Mouse (Mus musculus): ENCODE measurements at regions not wholly inside any gene's neighbourhood (a gene's known extent, or its start where the extent isn't known, plus 50 kb on each side); places are given as distances from the start of the nearest gene placed in this dataset.
"Not testable (repeated sequence)": the region's sequence is repeated elsewhere in the genome, so short reads cannot be mapped to it uniquely, and the experiment has no call there.

DNA sequence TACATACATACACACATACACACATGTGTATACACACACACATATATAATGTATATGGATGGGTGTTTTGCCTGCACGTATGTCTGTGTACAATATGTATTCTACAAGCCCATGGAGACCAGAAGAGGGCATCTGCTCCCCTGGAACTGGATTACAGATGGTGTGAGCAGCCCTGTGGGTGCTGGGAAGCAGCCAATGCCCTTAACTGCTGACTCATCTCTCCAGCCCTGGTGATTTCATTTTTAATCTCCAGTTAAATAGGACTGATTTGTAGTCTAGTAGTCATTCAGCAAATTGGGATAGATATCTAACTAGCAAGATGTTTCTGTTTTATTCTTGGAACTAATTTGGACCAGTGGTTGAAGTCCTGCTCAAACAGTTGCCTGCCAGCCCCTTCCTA is 94.1 kb downstream of the H2al2a start:
- H3K27ac ChIP-seq (ENCODE audit: insufficient read depth, low read length) = no peak overlapping the region
- H3K4me1 ChIP-seq (ENCODE audit: control insufficient read depth, insufficient read depth, low read length) = no peaks in the 10 kb centered on the region
- no peak overlapping the region for H3K4me3 ChIP-seq (ENCODE audit: low read depth, low read length)
- no peaks in the 10 kb centered on the region for H3K9me3 ChIP-seq (replicated peaks; ENCODE audit: control insufficient read depth, insufficient read depth, low read length, poor library complexity, severe bottlenecking)
- no peak for TF ChIP-seq POLR2A (IDR thresholded peaks at IDR 0.05; ENCODE audit: insufficient read depth, low read length)
- H3K27me3 ChIP-seq (ENCODE audit: control insufficient read depth, insufficient read depth, low read length, poor library complexity, severe bottlenecking) = no peaks in the 10 kb centered on the region
- no peaks in the 10 kb centered on the region for H3K36me3 ChIP-seq (ENCODE audit: control insufficient read depth, insufficient read depth, low read length, poor library complexity, severe bottlenecking)
- no peak overlapping the region for H3K9ac ChIP-seq (ENCODE audit: low read depth, poor library complexity, severe bottlenecking)

DNA sequence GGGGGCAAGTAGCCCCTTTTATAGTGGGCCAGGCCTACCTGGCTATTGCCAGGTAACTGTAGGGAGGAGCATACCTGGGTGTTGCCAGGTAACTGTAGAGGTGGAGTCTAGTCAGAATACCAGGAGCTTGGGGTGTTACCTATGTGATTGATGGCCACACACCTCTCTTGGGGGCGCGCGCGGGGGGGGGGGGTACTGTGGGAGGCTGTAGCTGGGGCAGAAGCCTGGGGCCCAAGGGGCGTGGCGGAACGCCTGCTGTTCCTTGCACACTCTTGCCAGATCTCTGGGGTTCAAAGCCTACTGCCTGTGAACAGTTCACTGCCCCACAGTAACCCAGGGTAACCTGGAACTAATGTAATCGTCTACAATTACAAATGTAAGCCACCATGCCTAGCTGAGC is 96.6 kb downstream of the H2al2a start:
- no peak for TF ChIP-seq EP300 (IDR thresholded peaks at IDR 0.05; ENCODE audit: insufficient read depth, low read depth, low read length)
- no peak for TF ChIP-seq POLR2A (IDR thresholded peaks at IDR 0.05; ENCODE audit: insufficient read depth, low read length)
- TF ChIP-seq CTCF (IDR thresholded peaks at IDR 0.05; ENCODE audit: low read depth, low read length) = no peak
- Histone ChIP-seq H3K9ac (ENCODE audit: low read depth, poor library complexity, severe bottlenecking) (no peak overlapping the region), H3K9me3 (replicated peaks; ENCODE audit: control insufficient read depth, insufficient read depth, low read length, poor library complexity, severe bottlenecking) (no peaks in the 10 kb centered on the region), H3K27ac (ENCODE audit: insufficient read depth, low read length) (no peak overlapping the region), H3K27me3 (ENCODE audit: control insufficient read depth, insufficient read depth, low read length, poor library complexity, severe bottlenecking) (no peaks in the 10 kb centered on the region), H3K4me3 (ENCODE audit: low read depth, low read length) (no peak overlapping the region), H3K36me3 (ENCODE audit: control insufficient read depth, insufficient read depth, low read length, poor library complexity, severe bottlenecking) (no peaks in the 10 kb centered on the region), H3K4me1 (ENCODE audit: control insufficient read depth, insufficient read depth, low read length) (no peaks in the 10 kb centered on the region)

DNA sequence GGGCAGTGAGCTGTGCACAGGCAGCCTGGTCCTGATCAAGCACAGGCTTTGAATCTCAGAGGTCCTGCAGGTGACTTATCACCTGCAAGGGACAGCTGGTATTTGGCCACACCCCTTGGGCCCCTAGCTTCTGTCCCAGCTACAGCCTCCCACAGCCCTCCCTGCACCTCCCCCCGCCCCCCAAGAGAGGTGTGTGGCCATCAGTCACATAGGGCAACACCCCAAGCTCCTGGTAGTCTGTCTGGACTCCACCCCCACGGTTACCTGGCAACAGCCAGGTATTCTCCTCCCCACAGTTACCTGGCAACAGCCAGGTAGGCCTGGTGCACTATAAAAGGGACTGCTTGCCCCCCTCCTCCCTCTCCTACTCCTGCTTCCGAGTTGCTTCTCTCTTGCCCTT is 98.0 kb downstream of the H2al2a start:
- Histone ChIP-seq H3K36me3 (ENCODE audit: control insufficient read depth, insufficient read depth, low read length, poor library complexity, severe bottlenecking) (no peaks in the 10 kb centered on the region), H3K4me1 (ENCODE audit: control insufficient read depth, insufficient read depth, low read length) (no peaks in the 10 kb centered on the region), H3K4me3 (ENCODE audit: low read depth, low read length) (peak overlapping the region; percentile 52), H3K9me3 (replicated peaks; ENCODE audit: control insufficient read depth, insufficient read depth, low read length, poor library complexity, severe bottlenecking) (peaks cover 4% of the 10 kb centered on the region), H3K27ac (ENCODE audit: insufficient read depth, low read length) (no peak overlapping the region), H3K27me3 (ENCODE audit: control insufficient read depth, insufficient read depth, low read length, poor library complexity, severe bottlenecking) (no peaks in the 10 kb centered on the region), H3K9ac (ENCODE audit: low read depth, poor library complexity, severe bottlenecking) (no peak overlapping the region)
- TF ChIP-seq EP300 (IDR thresholded peaks at IDR 0.05; ENCODE audit: insufficient read depth, low read depth, low read length) = 0 out of 2 replicates have a peak, but pooled peaks have one; percentile 8
- no peak for TF ChIP-seq CTCF (IDR thresholded peaks at IDR 0.05; ENCODE audit: low read depth, low read length)

DNA sequence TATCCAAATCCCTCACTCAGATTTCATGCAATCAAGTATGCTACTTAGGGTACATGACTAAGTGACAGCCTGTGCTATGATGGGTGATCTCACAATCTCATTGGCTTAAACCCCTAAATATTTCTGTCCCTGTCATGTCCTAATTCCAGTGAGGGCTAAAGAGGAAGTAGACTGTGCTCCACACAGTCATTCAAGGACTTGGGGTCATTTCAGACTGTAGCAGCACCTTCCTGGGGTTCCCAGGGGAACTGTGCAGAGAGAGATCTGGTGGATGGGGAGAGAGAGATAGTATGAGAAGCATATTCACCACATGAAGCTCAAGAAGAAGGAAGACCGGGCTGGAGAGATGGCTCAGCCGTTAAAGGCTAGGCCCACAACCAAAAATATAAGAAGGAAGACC is 100.7 kb downstream of the H2al2a start:
- peaks cover 23% of the 10 kb centered on the region for H3K9me3 ChIP-seq (replicated peaks; ENCODE audit: control insufficient read depth, insufficient read depth, low read length, poor library complexity, severe bottlenecking)
- H3K27ac ChIP-seq (ENCODE audit: insufficient read depth, low read length) = no peak overlapping the region
- no peak overlapping the region for H3K9ac ChIP-seq (ENCODE audit: low read depth, poor library complexity, severe bottlenecking)
- TF ChIP-seq CTCF (IDR thresholded peaks at IDR 0.05; ENCODE audit: low read depth, low read length) (no peak), EP300 (IDR thresholded peaks at IDR 0.05; ENCODE audit: insufficient read depth, low read depth, low read length) (no peak), POLR2A (IDR thresholded peaks at IDR 0.05; ENCODE audit: insufficient read depth, low read length) (no peak)
- H3K4me3 ChIP-seq (ENCODE audit: low read depth, low read length) = no peak overlapping the region
- H3K27me3 ChIP-seq (ENCODE audit: control insufficient read depth, insufficient read depth, low read length, poor library complexity, severe bottlenecking) = no peaks in the 10 kb centered on the region
- H3K36me3 ChIP-seq (ENCODE audit: control insufficient read depth, insufficient read depth, low read length, poor library complexity, severe bottlenecking) = no peaks in the 10 kb centered on the region
- no peaks in the 10 kb centered on the region for H3K4me1 ChIP-seq (ENCODE audit: control insufficient read depth, insufficient read depth, low read length)

DNA sequence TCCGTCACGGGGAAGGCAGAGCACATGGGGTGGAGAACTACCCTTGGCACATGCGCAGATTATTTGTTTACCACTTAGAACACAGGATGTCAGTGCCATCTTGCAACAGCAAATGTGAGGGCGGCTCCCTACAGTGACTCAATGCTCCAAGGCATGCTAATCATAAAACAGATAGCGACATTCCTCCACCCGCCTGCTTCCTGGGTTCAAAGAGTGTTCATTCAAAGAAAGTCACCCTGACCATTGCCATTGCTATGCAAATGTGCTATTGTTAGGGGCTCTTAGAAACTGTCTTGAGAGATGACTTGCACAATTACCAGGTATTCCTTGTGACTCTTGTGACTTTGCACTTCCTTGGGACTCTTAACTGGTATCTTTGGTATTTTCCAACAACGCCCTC is 104.1 kb downstream of the H2al2a start:
- H3K9me3 ChIP-seq (replicated peaks; ENCODE audit: control insufficient read depth, insufficient read depth, low read length, poor library complexity, severe bottlenecking) = peaks cover 23% of the 10 kb centered on the region
- H3K4me3 ChIP-seq (ENCODE audit: low read depth, low read length); H3K9ac ChIP-seq (ENCODE audit: low read depth, poor library complexity, severe bottlenecking); H3K4me1 ChIP-seq (ENCODE audit: control insufficient read depth, insufficient read depth, low read length); H3K36me3 ChIP-seq (ENCODE audit: control insufficient read depth, insufficient read depth, low read length, poor library complexity, severe bottlenecking); H3K27ac ChIP-seq (ENCODE audit: insufficient read depth, low read length); H3K27me3 ChIP-seq (ENCODE audit: control insufficient read depth, insufficient read depth, low read length, poor library complexity, severe bottlenecking): not testable (repeated sequence)

DNA sequence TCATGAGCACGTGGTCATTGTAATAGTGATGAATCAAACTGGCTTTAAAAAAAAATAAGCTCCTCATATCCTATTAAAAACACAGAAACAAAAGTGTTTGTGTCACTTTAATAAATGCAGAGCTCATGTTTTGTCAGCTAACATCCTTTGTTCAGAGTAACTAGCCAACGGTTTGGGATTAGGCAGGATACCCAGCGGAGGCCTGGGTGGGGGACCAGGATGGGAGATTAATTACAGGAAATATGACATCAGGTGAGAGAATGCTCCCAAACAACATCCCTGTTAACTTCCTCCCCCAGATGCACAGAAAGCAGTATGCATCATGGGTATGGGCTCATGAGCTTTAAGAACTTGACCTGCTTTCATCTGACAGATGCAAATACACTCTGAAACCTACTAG is 109.1 kb downstream of the H2al2a start:
- TF ChIP-seq CTCF (IDR thresholded peaks at IDR 0.05; ENCODE audit: low read depth, low read length) (no peak), POLR2A (IDR thresholded peaks at IDR 0.05; ENCODE audit: insufficient read depth, low read length) (no peak), EP300 (IDR thresholded peaks at IDR 0.05; ENCODE audit: insufficient read depth, low read depth, low read length) (no peak)
- Histone ChIP-seq H3K9ac (ENCODE audit: low read depth, poor library complexity, severe bottlenecking) (no peak overlapping the region), H3K9me3 (replicated peaks; ENCODE audit: control insufficient read depth, insufficient read depth, low read length, poor library complexity, severe bottlenecking) (peaks cover 10% of the 10 kb centered on the region), H3K27me3 (ENCODE audit: control insufficient read depth, insufficient read depth, low read length, poor library complexity, severe bottlenecking) (no peaks in the 10 kb centered on the region), H3K36me3 (ENCODE audit: control insufficient read depth, insufficient read depth, low read length, poor library complexity, severe bottlenecking) (no peaks in the 10 kb centered on the region), H3K27ac (ENCODE audit: insufficient read depth, low read length) (no peak overlapping the region), H3K4me3 (ENCODE audit: low read depth, low read length) (no peak overlapping the region), H3K4me1 (ENCODE audit: control insufficient read depth, insufficient read depth, low read length) (no peaks in the 10 kb centered on the region)

DNA sequence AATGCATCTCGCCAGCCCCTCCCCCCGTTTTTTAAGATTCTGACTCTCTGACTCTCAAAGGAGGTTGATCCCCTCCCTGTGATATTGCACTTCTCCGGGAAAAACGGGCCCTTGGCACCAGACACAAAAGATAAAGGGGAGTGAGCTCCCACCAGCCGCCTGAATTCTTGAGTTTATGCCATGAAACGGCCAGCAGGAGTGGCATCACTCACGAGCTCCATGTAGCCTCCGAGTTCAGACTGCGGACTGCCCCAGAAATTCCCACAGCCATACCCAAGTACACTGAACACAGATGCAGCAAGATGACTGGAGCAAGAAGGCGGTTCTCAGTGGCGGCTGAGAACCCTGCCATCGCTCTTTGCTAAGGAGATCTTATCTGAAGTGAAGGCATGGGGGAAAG is 114.4 kb downstream of the H2al2a start:
- H3K4me1 ChIP-seq (ENCODE audit: control insufficient read depth, insufficient read depth, low read length) = no peaks in the 10 kb centered on the region
- no peak for TF ChIP-seq EP300 (IDR thresholded peaks at IDR 0.05; ENCODE audit: insufficient read depth, low read depth, low read length)
- no peak for TF ChIP-seq CTCF (IDR thresholded peaks at IDR 0.05; ENCODE audit: low read depth, low read length)
- TF ChIP-seq POLR2A (IDR thresholded peaks at IDR 0.05; ENCODE audit: insufficient read depth, low read length) = no peak
- no peaks in the 10 kb centered on the region for H3K27me3 ChIP-seq (ENCODE audit: control insufficient read depth, insufficient read depth, low read length, poor library complexity, severe bottlenecking)
- no peaks in the 10 kb centered on the region for H3K36me3 ChIP-seq (ENCODE audit: control insufficient read depth, insufficient read depth, low read length, poor library complexity, severe bottlenecking)
- H3K4me3 ChIP-seq (ENCODE audit: low read depth, low read length) = peak overlapping the region; percentile 36; the same call in 1 of the 2 replicates
- H3K9ac ChIP-seq (ENCODE audit: low read depth, poor library complexity, severe bottlenecking) = no peak overlapping the region
- no peaks in the 10 kb centered on the region for H3K9me3 ChIP-seq (replicated peaks; ENCODE audit: control insufficient read depth, insufficient read depth, low read length, poor library complexity, severe bottlenecking)
- no peak overlapping the region for H3K27ac ChIP-seq (ENCODE audit: insufficient read depth, low read length)

Measured in ES-Bruce4 (cell line).